Mouse (Mus musculus) MEL (cell line): ENCODE measurements around the gene Magi2. TPM values are rescaled to one million over a fixed set of nuclear protein-coding genes. Genes with fewer than 3 reads are reported as not detected.

Experiments
- DNase-seq: peaks from one replicate; pipeline ENCODE4 v3.0.0; 2011; ENCODE audit warnings: low read depth, low spot score
- H3K27ac ChIP-seq: 2 replicates; pipeline ENCODE4 v1.5.1; 2012; ENCODE audit warnings: low read depth, mild to moderate bottlenecking, control low read depth, low read length, moderate library complexity; ENCODE audit not compliant: control insufficient read depth
- H3K27me3 ChIP-seq, 2 experiments: fragments of 150-350 bp in 1 of 2; sonication (generic) in 1 of 2; 2 replicates each; pipeline ENCODE4 v1.6.1; 2012; ENCODE audit warnings: low read length in 2 of 2, mild to moderate bottlenecking in 2 of 2, improper control_type of control experiment in 1 of 2, moderate library complexity in 1 of 2; ENCODE audit not compliant: insufficient read depth in 2 of 2, control insufficient read depth in 1 of 2
- H3K36me3 ChIP-seq, 2 experiments: 2 replicates each; pipeline ENCODE4 v1.6.1; 2012 to 2014; ENCODE audit warnings: low read length in 2 of 2, improper control_type of control experiment in 1 of 2, inconsistent platforms in 1 of 2, mild to moderate bottlenecking in 1 of 2; ENCODE audit not compliant: insufficient read depth in 2 of 2, control insufficient read depth in 1 of 2
- H3K4me1 ChIP-seq, 2 experiments: fragments of 150-350 bp in 1 of 2; sonication (generic) in 1 of 2; 2 replicates each; pipeline ENCODE4 v1.6.1; 2012; ENCODE audit warnings: low read length in 2 of 2, improper control_type of control experiment in 1 of 2, mild to moderate bottlenecking in 1 of 2; ENCODE audit not compliant: insufficient read depth in 2 of 2, control insufficient read depth in 1 of 2
- H3K4me3 ChIP-seq, 2 experiments: fragments of 150-350 bp in 1 of 2; sonication (generic) in 1 of 2; 2 replicates each; pipeline ENCODE4 v1.5.1; 2012; ENCODE audit warnings: low read depth in 2 of 2, low read length in 2 of 2, mild to moderate bottlenecking in 2 of 2, moderate library complexity in 2 of 2, control low read depth in 1 of 2, improper control_type of control experiment in 1 of 2; ENCODE audit not compliant: control insufficient read depth in 1 of 2, insufficient read depth in 1 of 2
- H3K79me2 ChIP-seq: 2 replicates; pipeline ENCODE4 v1.6.1; 2012; ENCODE audit warnings: mild to moderate bottlenecking, low read length, moderate library complexity; ENCODE audit not compliant: control insufficient read depth, poor library complexity, insufficient read depth
- H3K9ac ChIP-seq: 2 replicates; pipeline ENCODE4 v1.6.1; 2012; ENCODE audit warnings: low read depth, mild to moderate bottlenecking, control low read depth, low read length, moderate library complexity; ENCODE audit not compliant: control insufficient read depth, poor library complexity, severe bottlenecking
- H3K9me3 ChIP-seq: fragments of 150-350 bp; sonication (generic); replicated peaks from 2 replicates; pipeline ENCODE4 v1.6.1; 2012; ENCODE audit warnings: mild to moderate bottlenecking, low read length, improper control_type of control experiment, moderate library complexity; ENCODE audit not compliant: insufficient read depth
- CTCF ChIP-seq, 3 experiments: IDR thresholded peaks in 2 of 3; conservative IDR thresholded peaks in 1 of 3; 2 replicates each; pipeline ENCODE4 v1.5.1; 2011 to 2012; ENCODE audit warnings: low read length in 3 of 3, low read depth in 2 of 3, mild to moderate bottlenecking in 2 of 3, improper control_type of control experiment in 1 of 3, inconsistent platforms in 1 of 3, mixed read lengths in 1 of 3, moderate library complexity in 1 of 3; ENCODE audit not compliant: control insufficient read depth in 1 of 3, insufficient read depth in 1 of 3, poor library complexity in 1 of 3, severe bottlenecking in 1 of 3
- ETS1 ChIP-seq: IDR thresholded peaks from 2 replicates; pipeline ENCODE4 v1.6.1; 2012; ENCODE audit warnings: low read depth, mild to moderate bottlenecking, inconsistent platforms, low read length, improper control_type of control experiment, moderate library complexity
- GATA1 ChIP-seq: IDR thresholded peaks from 2 replicates; pipeline ENCODE4 v1.6.1; 2011; ENCODE audit warnings: low read depth, low read length, improper control_type of control experiment
- JUND ChIP-seq: IDR thresholded peaks from 2 replicates; pipeline ENCODE4 v1.6.1; 2011; ENCODE audit warnings: low read depth, mild to moderate bottlenecking, improper control_type of control experiment, low read length
- MAX ChIP-seq: IDR thresholded peaks from 2 replicates; pipeline ENCODE4 v1.6.1; 2011; ENCODE audit warnings: low read length, improper control_type of control experiment
- MAZ ChIP-seq: IDR thresholded peaks from 2 replicates; pipeline ENCODE4 v1.6.1; 2012; ENCODE audit warnings: low read depth, mild to moderate bottlenecking, inconsistent platforms, low read length, improper control_type of control experiment
- MEF2A ChIP-seq: IDR thresholded peaks from 2 replicates; pipeline ENCODE4 v1.6.1; 2014; ENCODE audit warnings: low read depth, mild to moderate bottlenecking, inconsistent platforms, low read length, improper control_type of control experiment; ENCODE audit not compliant: poor library complexity, insufficient replicate concordance, severe bottlenecking; ENCODE audit errors: extremely low read depth
- POLR2AphosphoS5 ChIP-seq: IDR thresholded peaks from 2 replicates; pipeline ENCODE4 v1.6.1; 2012; ENCODE audit warnings: low read depth, borderline replicate concordance, mild to moderate bottlenecking, inconsistent platforms, low read length, moderate library complexity, mixed read lengths
- SIN3A ChIP-seq: IDR thresholded peaks from 2 replicates; pipeline ENCODE4 v1.6.1; 2012; ENCODE audit warnings: low read length, improper control_type of control experiment, inconsistent platforms
- TBP ChIP-seq: IDR thresholded peaks from 2 replicates; pipeline ENCODE4 v1.8.0; 2011; ENCODE audit warnings: low read depth, low read length, improper control_type of control experiment
- UBTF ChIP-seq: IDR thresholded peaks from 2 replicates; pipeline ENCODE4 v1.6.1; 2012; ENCODE audit warnings: low read depth, mild to moderate bottlenecking, inconsistent platforms, low read length, improper control_type of control experiment, moderate library complexity, borderline replicate concordance; ENCODE audit not compliant: insufficient read depth
- USF2 ChIP-seq, 2 experiments: IDR thresholded peaks; 2 replicates each; pipeline ENCODE4 v1.6.1; 2011 to 2012; ENCODE audit warnings: improper control_type of control experiment in 2 of 2, low read length in 2 of 2, borderline replicate concordance in 1 of 2, inconsistent platforms in 1 of 2, low read depth in 1 of 2, mild to moderate bottlenecking in 1 of 2; ENCODE audit not compliant: insufficient read depth in 1 of 2
- ZNF384 ChIP-seq: IDR thresholded peaks from 2 replicates; pipeline ENCODE4 v1.6.1; 2012; ENCODE audit warnings: low read depth, mild to moderate bottlenecking, inconsistent platforms, low read length, improper control_type of control experiment
- polyA plus RNA-seq, 2 experiments: library from polyadenylated mRNA; stranded (reverse) in 1 of 2; unstranded in 1 of 2; fragments of >175 nt in 1 of 2; fragments of >200 nt in 1 of 2; gene quantifications; 2 replicates each; pipeline versions ENCODE4 v1.2.1 to v1.2.4; 2012; ENCODE audit warnings: low replicate concordance in 2 of 2, low read depth in 1 of 2; ENCODE audit not compliant: insufficient read length in 2 of 2, insufficient read depth in 1 of 2, missing spikeins in 1 of 2
- total RNA-seq: library from RNA; depleted of rRNA; stranded (reverse); fragments of 300-350 nt; gene quantifications from 2 replicates; pipeline ENCODE4 v1.2.3, GENCODE M21; 2012

The Magi2 gene
- total and polyA plus RNA-seq, 3 experiments, result 0.46 to 0.47 TPM; not detected in 1

DNA sequence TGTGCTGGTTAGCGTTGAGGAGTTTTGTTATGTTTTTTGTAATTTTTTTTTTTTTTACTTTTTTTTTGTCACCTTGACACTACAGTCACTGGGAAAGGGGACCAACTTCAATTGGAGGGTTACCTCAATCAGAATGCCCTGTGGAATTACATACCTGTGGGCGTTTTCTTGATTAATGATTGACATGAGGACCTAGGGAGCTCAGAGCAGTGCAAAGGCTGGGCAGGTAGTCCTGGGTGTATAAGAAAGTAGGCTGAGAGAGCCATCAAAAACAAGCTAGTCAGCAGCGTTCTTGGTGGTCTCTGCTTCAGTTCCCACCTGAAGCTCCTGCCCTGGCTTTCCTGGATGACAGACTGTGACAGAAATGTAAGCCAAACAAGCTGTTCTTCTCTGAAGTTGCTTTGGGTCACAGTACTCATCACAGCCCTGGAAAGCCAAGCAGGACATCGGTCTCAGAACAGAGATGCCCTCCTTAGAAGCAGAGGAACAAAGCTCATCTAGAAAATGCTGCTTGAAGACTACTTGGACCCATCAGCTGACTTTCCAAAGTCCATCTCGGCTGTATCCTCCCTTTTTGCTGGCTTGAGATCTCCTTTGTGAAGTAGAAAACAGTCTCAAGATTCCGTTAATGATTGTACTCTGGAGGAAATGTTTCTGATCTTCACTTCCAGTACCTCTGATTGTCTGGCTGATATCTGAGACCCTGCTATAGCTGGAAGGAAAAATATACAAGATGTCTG lies 999.8 kb downstream of the Magi2 start:
- no peaks in the 10 kb centered on the region for H3K9me3 ChIP-seq

DNA sequence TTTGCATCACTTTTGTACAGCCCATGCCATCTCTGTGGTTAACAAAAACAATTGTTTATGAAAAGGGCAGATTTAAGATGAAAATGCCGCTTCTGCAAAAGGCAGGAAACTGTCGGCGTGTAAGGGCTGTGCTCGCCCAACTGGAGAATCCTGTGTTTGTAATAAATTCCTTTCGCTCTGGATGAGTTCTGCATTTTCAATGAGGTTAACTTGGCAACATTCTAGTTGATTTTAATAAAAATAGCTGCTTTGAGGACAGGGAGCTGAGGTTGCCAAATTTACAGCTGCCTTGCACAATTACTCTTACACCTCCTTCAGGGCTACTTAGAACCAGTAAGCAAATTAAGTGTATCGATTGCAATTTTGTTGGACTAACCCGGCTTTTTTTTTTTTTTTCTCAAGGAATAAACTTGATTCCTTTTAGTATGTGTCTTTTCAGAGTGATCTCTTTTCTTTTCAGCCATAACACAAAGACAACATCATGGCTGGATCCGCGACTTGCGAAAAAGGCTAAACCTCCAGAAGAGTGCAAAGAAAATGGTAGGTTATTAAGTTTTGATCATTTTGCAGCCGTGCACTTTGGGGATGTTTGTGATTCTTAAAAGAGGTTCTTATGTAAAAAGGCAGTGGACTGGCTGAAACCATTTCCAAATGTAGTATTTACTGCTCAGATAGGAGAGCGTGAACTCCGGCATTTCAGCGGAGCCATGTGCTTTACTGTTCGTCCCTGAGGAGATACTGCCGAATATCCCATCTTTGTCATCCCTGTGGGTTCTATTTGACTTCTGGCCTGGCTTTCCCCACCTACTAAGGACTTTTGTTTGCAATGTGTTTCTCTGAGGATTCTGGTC lies 1001.3 kb downstream of the Magi2 start:
- Histone ChIP-seq H3K27ac (no peak overlapping the region), H3K4me1 (no peaks in the 10 kb centered on the region), H3K4me3 (no peak overlapping the region)
- no peak for TF ChIP-seq MEF2A
- TF ChIP-seq USF2 (IDR thresholded peaks at IDR 0.05; ENCODE audit: borderline replicate concordance in 1 of 2, insufficient read depth in 1 of 2, low read depth in 1 of 2, low read length in 2 of 2), result no peak
- TF ChIP-seq POLR2AphosphoS5, result no peak
- TF ChIP-seq MAZ, result no peak
- TF ChIP-seq, all 39 proteins: peak for 0
- Histone ChIP-seq H3K9me3 (no peaks in the 10 kb centered on the region), H3K27me3 (no peaks in the 10 kb centered on the region), H3K79me2 (no peaks in the 10 kb centered on the region), H3K36me3 (no peaks in the 10 kb centered on the region), H3K9ac (no peak overlapping the region)
- no peak for DNase-seq

More for the DNA sequence above, 999.8 kb downstream of the Magi2 start:
- H3K9ac ChIP-seq, result no peak overlapping the region
- DNase-seq, result no peak
- H3K79me2 ChIP-seq, result no peaks in the 10 kb centered on the region
- TF ChIP-seq CTCF (IDR thresholded peaks at IDR 0.05 in 2 of 3, conservative IDR thresholded peaks at IDR 0.05 in 1 of 3; ENCODE audit: control insufficient read depth in 1 of 3, insufficient read depth in 1 of 3, low read depth in 2 of 3, low read length in 3 of 3, poor library complexity in 1 of 3, severe bottlenecking in 1 of 3) (no peak), UBTF (no peak), ETS1 (no peak), MAX (no peak), JUND (no peak), SIN3A (no peak), TBP (no peak), GATA1 (no peak), ZNF384 (no peak)
- no peaks in the 10 kb centered on the region for H3K36me3 ChIP-seq
- H3K4me1 ChIP-seq, result no peaks in the 10 kb centered on the region
- H3K4me3 ChIP-seq, result no peak overlapping the region
- no peak overlapping the region for H3K27ac ChIP-seq
- no peaks in the 10 kb centered on the region for H3K27me3 ChIP-seq
